Mouse (Mus musculus) brown adipose tissue, adult 24 weeks (tissue): ENCODE measurements around the gene Klhl22. TPM values are rescaled to one million over a fixed set of nuclear protein-coding genes. Genes with fewer than 3 reads are reported as not detected.

Source experiments
- H3K27ac ChIP-seq: fragments of 200-500 bp; replicated peaks from 2 replicates; pipeline ENCODE4 v1.5.1; 2012; ENCODE audit warnings: low read depth, mild to moderate bottlenecking, low read length
- H3K4me1 ChIP-seq: fragments of 200-500 bp; 2 replicates; pipeline ENCODE4 v1.6.1; 2012; ENCODE audit warnings: low read length, mixed read lengths; ENCODE audit not compliant: control insufficient read depth, insufficient read depth, insufficient read length
- H3K4me3 ChIP-seq: fragments of 200-500 bp; 2 replicates; pipeline ENCODE4 v1.5.1; 2012; ENCODE audit warnings: low read depth, mild to moderate bottlenecking, low read length, moderate library complexity; ENCODE audit not compliant: insufficient read depth
- polyA plus RNA-seq: library from polyadenylated mRNA; stranded (reverse); fragments of >200 nt; gene quantifications from 2 replicates; pipeline ENCODE4 v1.2.4, GENCODE M21; 2012; ENCODE audit not compliant: missing spikeins, insufficient read depth, insufficient read length

The Klhl22 gene
- polyA plus RNA-seq, 1 experiment = 10.2 TPM

GRCm38 (mm10) chr16:17776828-17777227, 17.4 kb downstream of the Klhl22 start:
- Histone ChIP-seq H3K4me3 (no peak overlapping the region), H3K4me1 (no peaks in the 10 kb centered on the region), H3K27ac (no peak overlapping the region)

- H3K4me1 ChIP-seq = no peaks in the 10 kb centered on the region
- H3K27ac ChIP-seq = no peak overlapping the region
- H3K4me3 ChIP-seq = no peak overlapping the region
These were observed 18.8 kb downstream of the Klhl22 start for GRCm38 (mm10) chr16:17778223-17778622.

- Histone ChIP-seq H3K4me3 (no peak overlapping the region), H3K4me1 (no peaks in the 10 kb centered on the region), H3K27ac (no peak overlapping the region)
These were observed 20.3 kb downstream of the Klhl22 start for GRCm38 (mm10) chr16:17779692-17780091.

- no peaks in the 10 kb centered on the region for H3K4me1 ChIP-seq
- no peak overlapping the region for H3K27ac ChIP-seq
- H3K4me3 ChIP-seq = no peak overlapping the region
These were observed 25.9 kb downstream of the Klhl22 start for GRCm38 (mm10) chr16:17785337-17785736.

GRCm38 (mm10) chr16:17792728-17793127, 33.3 kb downstream of the Klhl22 start:
- Histone ChIP-seq H3K4me3 (no peak overlapping the region), H3K4me1 (no peaks in the 10 kb centered on the region), H3K27ac (no peak overlapping the region)

GRCm38 (mm10) chr16:17794047-17794446, 34.6 kb downstream of the Klhl22 start:
- no peak overlapping the region for H3K4me3 ChIP-seq
- no peaks in the 10 kb centered on the region; the same call in 1 of the 2 replicates for H3K4me1 ChIP-seq
- H3K27ac ChIP-seq = no peak overlapping the region

GRCm38 (mm10) chr16:17795643-17796042, 36.2 kb downstream of the Klhl22 start:
- Histone ChIP-seq H3K4me3 (no peak overlapping the region), H3K27ac (no peak overlapping the region), H3K4me1 (no peaks in the 10 kb centered on the region; the same call in 1 of the 2 replicates)

- H3K27ac ChIP-seq = no peak overlapping the region
These were observed 37.1 kb downstream of the Klhl22 start for GRCm38 (mm10) chr16:17796519-17796918.

GRCm38 (mm10) chr16:17796971-17797811, 37.8 kb downstream of the Klhl22 start, which contains the start of gene Scarf2:
Scarf2 (plus strand) TSS chr16:17797282.
- Histone ChIP-seq H3K4me1 (no peaks in the 10 kb centered on the region; the same call in 1 of the 2 replicates), H3K27ac (0 out of 2 replicates have a peak within 1 kb of the TSS, but pooled peaks have one; percentile 15), H3K4me3 (peak within 1 kb of the TSS; percentile 67)

More at GRCm38 (mm10) chr16:17796519-17796918, 37.1 kb downstream of the Klhl22 start:
- H3K4me3 ChIP-seq = peak overlapping the region; percentile 44
- no peaks in the 10 kb centered on the region; the same call in 1 of the 2 replicates for H3K4me1 ChIP-seq

GRCm38 (mm10) chr16:17797812-17798311, 38.4 kb downstream of the Klhl22 start:
- H3K4me3 ChIP-seq = peak overlapping the region; percentile 67

GRCm38 (mm10) chr16:17798321-17799180, 39.1 kb downstream of the Klhl22 start:
- H3K4me3 ChIP-seq = peak overlapping the region; percentile 67
- no peak overlapping the region for H3K27ac ChIP-seq
- no peaks in the 10 kb centered on the region; the same call in 1 of the 2 replicates for H3K4me1 ChIP-seq

More at GRCm38 (mm10) chr16:17797812-17798311, 38.4 kb downstream of the Klhl22 start:
- 0 out of 2 replicates have a peak overlapping the region, but pooled peaks have one; percentile 15 for H3K27ac ChIP-seq
- no peaks in the 10 kb centered on the region; the same call in 1 of the 2 replicates for H3K4me1 ChIP-seq

- no peak overlapping the region for H3K4me3 ChIP-seq
- no peaks in the 10 kb centered on the region; the same call in 1 of the 2 replicates for H3K4me1 ChIP-seq
- H3K27ac ChIP-seq = no peak overlapping the region
These were observed 40.2 kb downstream of the Klhl22 start for GRCm38 (mm10) chr16:17799584-17799983.

- Histone ChIP-seq H3K27ac (no peak overlapping the region), H3K4me1 (no peaks in the 10 kb centered on the region; the same call in 1 of the 2 replicates), H3K4me3 (no peak overlapping the region)
These were observed 42.5 kb downstream of the Klhl22 start for GRCm38 (mm10) chr16:17801777-17802455.

- Histone ChIP-seq H3K4me3 (peak overlapping the region; percentile 41), H3K4me1 (no peaks in the 10 kb centered on the region; the same call in 1 of the 2 replicates), H3K27ac (no peak overlapping the region)
These were observed 43.0 kb downstream of the Klhl22 start for GRCm38 (mm10) chr16:17802456-17802838.
